Mouse (Mus musculus): ENCODE results near the gene Abcf2.

Gene Abcf2

GRCm38 (mm10) chr5:24527780-24528179 is 49.5 kb downstream of the Abcf2 start:
- in situ Hi-C loops (cut with MboI, MseI) = no loop called here

- in situ Hi-C loops (cut with MboI, MseI) = no loop called here
Observed at GRCm38 (mm10) chr5:24526889-24527230, 50.4 kb downstream of the Abcf2 start, which contains the start of gene Gbx1. Gbx1 (minus strand) TSS chr5:24527202.

GRCm38 (mm10) chr5:24526190-24526888 is 50.9 kb downstream of the Abcf2 start:
- in situ Hi-C loops (cut with MboI, MseI) = no loop called here

GRCm38 (mm10) chr5:24525360-24526189 is 51.7 kb downstream of the Abcf2 start:
- in situ Hi-C loops (cut with MboI, MseI) = no loop called here

GRCm38 (mm10) chr5:24524522-24524921 is 52.7 kb downstream of the Abcf2 start:
- in situ Hi-C loops (cut with MboI, MseI) = no loop called here

GRCm38 (mm10) chr5:24523806-24524205 is 53.5 kb downstream of the Abcf2 start:
- in situ Hi-C loops (cut with MboI, MseI) = no loop called here

- in situ Hi-C loops (cut with MboI, MseI) = no loop called here
Observed at GRCm38 (mm10) chr5:24521366-24521765, 55.9 kb downstream of the Abcf2 start.

Data from T-helper 2 cell (primary cell).